Mouse (Mus musculus): Measurements from ENCODE around the gene Hist1h2ao. TPM values are rescaled to one million over a fixed set of nuclear protein-coding genes. Genes with fewer than 3 reads are reported as not detected.
"Not testable (repeated sequence)": the region's sequence is repeated elsewhere in the genome, so short reads cannot be mapped to it uniquely, and the experiment has no call there.

Gene Hist1h2ao
- polyA plus RNA-seq, 1 experiment = not detected

- not testable (repeated sequence) for H3K36me3 ChIP-seq (ENCODE audit: control insufficient read depth, insufficient read depth, low read length, poor library complexity, severe bottlenecking); H3K9me3 ChIP-seq (replicated peaks; ENCODE audit: control insufficient read depth, insufficient read depth, low read length, poor library complexity, severe bottlenecking); H3K27me3 ChIP-seq (ENCODE audit: control insufficient read depth, insufficient read depth, low read length, poor library complexity, severe bottlenecking); H3K4me1 ChIP-seq (ENCODE audit: control insufficient read depth, insufficient read depth, low read length)
- H3K27ac ChIP-seq (ENCODE audit: insufficient read depth, low read length) = peak overlapping the region; percentile 63
- TF ChIP-seq POLR2A (IDR thresholded peaks at IDR 0.05; ENCODE audit: insufficient read depth, low read length) = peak; percentile 84
- peak overlapping the region; percentile 91 for H3K4me3 ChIP-seq (ENCODE audit: low read depth, low read length)
- peak overlapping the region; percentile 74 for H3K9ac ChIP-seq (ENCODE audit: low read depth, poor library complexity, severe bottlenecking)
Observed at GRCm38 (mm10) chr13:21782361-21783254, 27.7 kb upstream of the Hist1h2ao start.

- H3K4me1 ChIP-seq (ENCODE audit: control insufficient read depth, insufficient read depth, low read length) = peaks cover 2% of the 10 kb centered on the region
- peak within 1 kb of the TSS; percentile 91 for H3K4me3 ChIP-seq (ENCODE audit: low read depth, low read length)
- H3K27me3 ChIP-seq (ENCODE audit: control insufficient read depth, insufficient read depth, low read length, poor library complexity, severe bottlenecking) = no peaks in the 10 kb centered on the region
- peak within 1 kb of the TSS; percentile 89 for H3K27ac ChIP-seq (ENCODE audit: insufficient read depth, low read length)
- TF ChIP-seq POLR2A (IDR thresholded peaks at IDR 0.05; ENCODE audit: insufficient read depth, low read length) (no peak), CTCF (IDR thresholded peaks at IDR 0.05; ENCODE audit: low read depth, low read length) (no peak), EP300 (IDR thresholded peaks at IDR 0.05; ENCODE audit: insufficient read depth, low read depth, low read length) (no peak)
- H3K36me3 ChIP-seq (ENCODE audit: control insufficient read depth, insufficient read depth, low read length, poor library complexity, severe bottlenecking) = no peaks in the 10 kb centered on the region
- H3K9ac ChIP-seq (ENCODE audit: low read depth, poor library complexity, severe bottlenecking) = peak within 1 kb of the TSS; percentile 79
- H3K9me3 ChIP-seq (replicated peaks; ENCODE audit: control insufficient read depth, insufficient read depth, low read length, poor library complexity, severe bottlenecking) = no peaks in the 10 kb centered on the region
Observed at GRCm38 (mm10) chr13:21783255-21783617, 27.0 kb upstream of the Hist1h2ao start, which contains the start of gene Hist1h3i. TSS of gene Hist1h3i (minus strand) at chr13:21783370.

GRCm38 (mm10) chr13:21783734-21784161 is 26.5 kb upstream of the Hist1h2ao start:
- Histone ChIP-seq H3K4me3 (ENCODE audit: low read depth, low read length) (peak overlapping the region; percentile 46; the same call in 1 of the 2 replicates), H3K9ac (ENCODE audit: low read depth, poor library complexity, severe bottlenecking) (peak overlapping the region; percentile 79), H3K36me3 (ENCODE audit: control insufficient read depth, insufficient read depth, low read length, poor library complexity, severe bottlenecking) (no peaks in the 10 kb centered on the region), H3K4me1 (ENCODE audit: control insufficient read depth, insufficient read depth, low read length) (peaks cover 2% of the 10 kb centered on the region), H3K27ac (ENCODE audit: insufficient read depth, low read length) (peak overlapping the region; percentile 89), H3K27me3 (ENCODE audit: control insufficient read depth, insufficient read depth, low read length, poor library complexity, severe bottlenecking) (no peaks in the 10 kb centered on the region), H3K9me3 (replicated peaks; ENCODE audit: control insufficient read depth, insufficient read depth, low read length, poor library complexity, severe bottlenecking) (no peaks in the 10 kb centered on the region)
- TF ChIP-seq CTCF (IDR thresholded peaks at IDR 0.05; ENCODE audit: low read depth, low read length) (no peak), EP300 (IDR thresholded peaks at IDR 0.05; ENCODE audit: insufficient read depth, low read depth, low read length) (0 out of 2 replicates have a peak, but pooled peaks have one; percentile 39)

- peak overlapping the region; percentile 89 for H3K27ac ChIP-seq (ENCODE audit: insufficient read depth, low read length)
- no peak overlapping the region for H3K4me3 ChIP-seq (ENCODE audit: low read depth, low read length)
- H3K36me3 ChIP-seq (ENCODE audit: control insufficient read depth, insufficient read depth, low read length, poor library complexity, severe bottlenecking) = no peaks in the 10 kb centered on the region
- H3K9ac ChIP-seq (ENCODE audit: low read depth, poor library complexity, severe bottlenecking) = peak overlapping the region; percentile 79
- no peaks in the 10 kb centered on the region for H3K27me3 ChIP-seq (ENCODE audit: control insufficient read depth, insufficient read depth, low read length, poor library complexity, severe bottlenecking)
- TF ChIP-seq POLR2A (IDR thresholded peaks at IDR 0.05; ENCODE audit: insufficient read depth, low read length) (no peak), CTCF (IDR thresholded peaks at IDR 0.05; ENCODE audit: low read depth, low read length) (no peak), EP300 (IDR thresholded peaks at IDR 0.05; ENCODE audit: insufficient read depth, low read depth, low read length) (no peak)
- no peaks in the 10 kb centered on the region for H3K9me3 ChIP-seq (replicated peaks; ENCODE audit: control insufficient read depth, insufficient read depth, low read length, poor library complexity, severe bottlenecking)
- peaks cover 3% of the 10 kb centered on the region for H3K4me1 ChIP-seq (ENCODE audit: control insufficient read depth, insufficient read depth, low read length)
Observed at GRCm38 (mm10) chr13:21784311-21784710, 26.0 kb upstream of the Hist1h2ao start.

GRCm38 (mm10) chr13:21786189-21786898 is 23.9 kb upstream of the Hist1h2ao start:
- Histone ChIP-seq H3K27ac (ENCODE audit: insufficient read depth, low read length) (peak overlapping the region; percentile 86), H3K36me3 (ENCODE audit: control insufficient read depth, insufficient read depth, low read length, poor library complexity, severe bottlenecking) (no peaks in the 10 kb centered on the region), H3K4me3 (ENCODE audit: low read depth, low read length) (peak overlapping the region; percentile 54), H3K4me1 (ENCODE audit: control insufficient read depth, insufficient read depth, low read length) (peaks cover 3% of the 10 kb centered on the region), H3K9me3 (replicated peaks; ENCODE audit: control insufficient read depth, insufficient read depth, low read length, poor library complexity, severe bottlenecking) (no peaks in the 10 kb centered on the region), H3K27me3 (ENCODE audit: control insufficient read depth, insufficient read depth, low read length, poor library complexity, severe bottlenecking) (no peaks in the 10 kb centered on the region), H3K9ac (ENCODE audit: low read depth, poor library complexity, severe bottlenecking) (peak overlapping the region; percentile 61)
- TF ChIP-seq POLR2A (IDR thresholded peaks at IDR 0.05; ENCODE audit: insufficient read depth, low read length) (no peak), CTCF (IDR thresholded peaks at IDR 0.05; ENCODE audit: low read depth, low read length) (no peak), EP300 (IDR thresholded peaks at IDR 0.05; ENCODE audit: insufficient read depth, low read depth, low read length) (peak; percentile 53; the same call in 1 of the 2 replicates)
